Mouse (Mus musculus): ENCODE data around the gene Trim72.

Trim72 gene

DNA sequence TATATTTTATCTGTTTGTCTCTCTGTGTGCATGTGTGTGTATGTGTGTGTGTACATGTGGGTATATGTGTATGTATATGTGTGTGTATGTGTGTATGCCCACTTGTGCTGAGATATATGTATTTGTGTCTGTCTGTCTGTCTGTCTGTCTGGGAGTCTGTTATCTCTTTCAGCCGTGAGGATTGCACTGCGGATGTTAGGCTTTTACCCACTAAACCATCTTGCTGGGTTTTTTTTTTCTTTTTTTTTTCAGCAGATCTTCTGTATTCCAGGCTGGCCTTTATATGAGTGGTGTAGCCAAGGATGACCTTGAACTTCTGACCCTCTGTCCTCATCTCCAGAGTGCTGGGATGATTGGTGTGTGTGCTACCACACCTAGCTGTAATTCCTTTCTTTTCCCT lies 45.5 kb downstream of the Trim72 start:
- DNase-seq (ENCODE audit: inconsistent age in 2 of 2, low spot score in 1 of 2) = no peak

DNA sequence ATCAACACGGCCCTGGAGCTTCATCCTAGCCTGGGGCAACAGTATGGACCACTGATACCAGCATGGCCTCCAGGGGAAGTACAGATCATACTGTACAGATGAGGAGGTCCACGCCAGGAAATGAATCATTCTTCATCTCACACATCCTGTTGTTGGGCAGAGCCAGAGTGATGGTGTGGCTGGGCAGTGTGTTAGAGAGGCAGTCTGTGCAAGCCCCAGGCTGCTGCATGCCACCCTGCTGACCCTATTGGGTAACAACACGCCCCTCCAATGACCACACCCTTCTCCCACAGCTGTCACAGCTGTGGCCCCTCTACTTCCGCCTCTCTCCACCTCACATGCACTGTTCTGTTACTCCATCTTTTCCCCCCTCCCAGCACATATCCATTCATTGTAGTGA lies 47.0 kb downstream of the Trim72 start:
- DNase-seq (ENCODE audit: inconsistent age in 2 of 2, low spot score in 1 of 2) = no peak

DNA sequence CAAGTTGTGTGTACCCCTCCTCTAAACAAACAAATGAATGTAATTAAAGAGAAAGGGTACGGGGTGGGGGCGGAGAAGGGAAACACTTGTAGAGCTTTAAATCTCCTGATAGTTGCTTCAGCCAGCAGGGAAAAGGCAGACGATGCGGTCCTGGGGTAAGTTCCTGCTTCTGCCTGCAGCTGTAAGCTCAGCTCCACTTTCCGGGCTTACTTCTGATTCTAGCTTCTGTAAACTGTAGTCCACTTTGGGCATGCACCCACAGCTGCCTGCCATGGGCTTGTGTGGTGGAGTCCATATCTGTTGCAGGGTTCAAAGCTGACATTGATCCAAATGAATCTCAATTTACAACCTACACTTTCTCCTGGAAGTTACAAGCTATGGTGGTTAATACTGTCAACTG lies 49.3 kb downstream of the Trim72 start:
- DNase-seq (ENCODE audit: inconsistent age in 2 of 2, low spot score in 1 of 2) = no peak

DNA sequence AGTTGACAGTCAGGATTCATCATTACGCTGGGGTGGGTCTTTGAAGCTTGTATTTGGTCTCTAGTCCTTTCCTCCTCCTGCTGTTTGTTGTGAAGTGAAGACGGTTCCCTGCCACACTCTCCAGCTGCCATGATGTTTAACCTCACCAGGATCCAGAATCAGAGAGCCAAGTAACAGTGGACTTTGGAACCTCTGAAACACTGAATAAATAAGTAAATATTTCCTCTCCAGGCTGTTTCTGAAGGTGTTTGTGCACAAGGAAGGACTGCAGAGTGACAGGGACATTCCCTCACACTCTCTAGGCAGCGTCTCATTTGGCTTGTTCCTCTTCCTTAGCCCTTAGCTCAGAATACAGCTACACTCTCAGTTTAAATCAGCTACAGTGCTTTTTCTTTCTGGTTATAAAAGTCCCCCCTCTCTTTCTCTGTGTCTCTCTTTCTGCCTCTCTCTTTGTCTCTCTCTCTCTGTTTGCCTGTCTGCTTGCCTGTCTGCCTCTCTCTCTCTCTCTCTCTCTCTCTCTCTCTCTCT lies 53.2 kb downstream of the Trim72 start:
- no peak for DNase-seq (ENCODE audit: inconsistent age in 2 of 2, low spot score in 1 of 2)

DNA sequence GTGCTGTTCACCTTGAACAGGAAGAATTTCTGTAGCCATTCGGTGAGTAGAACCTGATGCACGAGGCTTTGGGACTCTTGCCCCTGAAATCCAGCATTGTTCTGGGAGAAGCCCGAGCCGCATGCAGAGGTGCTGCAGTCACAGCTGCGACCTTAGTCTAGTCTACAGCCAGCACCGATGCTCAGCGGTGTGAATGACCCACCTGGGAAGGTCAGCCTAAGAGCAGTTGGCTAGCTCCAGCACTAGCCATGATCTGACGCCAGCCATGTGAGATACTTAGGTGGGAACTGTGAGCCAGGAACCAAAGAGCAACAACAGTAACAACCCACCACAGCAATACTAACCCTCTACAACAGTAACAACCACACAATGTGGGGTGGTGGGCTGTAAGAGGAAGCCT lies 54.1 kb downstream of the Trim72 start:
- DNase-seq (ENCODE audit: inconsistent age in 2 of 2, low spot score in 1 of 2) = no peak

DNA sequence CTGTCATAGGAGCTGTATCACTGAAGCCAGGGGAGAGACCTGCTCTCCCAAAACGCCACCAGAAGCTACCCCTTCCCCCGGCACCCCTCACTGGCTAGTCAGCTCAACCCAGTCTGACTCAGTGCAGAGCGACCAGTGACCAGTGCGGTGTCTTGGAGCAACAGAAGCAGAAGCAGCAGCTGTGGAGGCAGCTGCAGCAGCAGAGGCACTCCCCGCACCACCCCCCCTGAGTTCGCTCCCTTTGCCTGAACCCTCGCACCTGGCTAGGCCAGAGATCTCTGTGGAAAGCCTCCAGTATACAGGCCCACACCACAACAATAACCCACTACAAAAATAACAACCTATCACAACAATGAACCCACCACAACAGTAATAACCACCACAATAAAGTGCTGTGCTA lies 54.8 kb downstream of the Trim72 start:
- no peak for DNase-seq (ENCODE audit: inconsistent age in 2 of 2, low spot score in 1 of 2)

DNA sequence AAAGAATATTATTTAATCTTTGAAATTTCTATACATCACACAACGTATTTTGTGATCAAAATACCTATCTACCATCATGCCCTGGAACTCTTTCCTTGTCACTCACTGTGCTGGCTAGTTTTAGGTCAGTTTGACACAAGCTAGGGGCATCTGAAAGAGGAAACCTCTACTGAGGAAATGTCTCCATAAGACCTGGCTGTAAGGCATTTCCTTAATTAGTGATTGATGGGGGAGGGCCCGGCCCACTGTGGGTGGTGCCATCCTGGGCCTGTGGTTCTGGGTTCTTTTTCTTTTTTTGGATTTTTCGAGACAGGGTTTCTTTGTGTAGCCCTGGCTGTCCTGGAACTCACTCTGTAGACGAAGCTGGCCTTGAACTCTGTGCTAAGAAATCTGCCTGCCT lies 55.3 kb downstream of the Trim72 start:
- DNase-seq (ENCODE audit: inconsistent age in 2 of 2, low spot score in 1 of 2) = no peak
